Mouse (Mus musculus) thymus, postnatal 14 days (tissue): Measurements from ENCODE around the gene Slc48a1.

ENCODE experiments used
- DNase-seq: peaks from one replicate; pipeline ENCODE4 v3.0.0; 2021

Slc48a1 gene

DNA sequence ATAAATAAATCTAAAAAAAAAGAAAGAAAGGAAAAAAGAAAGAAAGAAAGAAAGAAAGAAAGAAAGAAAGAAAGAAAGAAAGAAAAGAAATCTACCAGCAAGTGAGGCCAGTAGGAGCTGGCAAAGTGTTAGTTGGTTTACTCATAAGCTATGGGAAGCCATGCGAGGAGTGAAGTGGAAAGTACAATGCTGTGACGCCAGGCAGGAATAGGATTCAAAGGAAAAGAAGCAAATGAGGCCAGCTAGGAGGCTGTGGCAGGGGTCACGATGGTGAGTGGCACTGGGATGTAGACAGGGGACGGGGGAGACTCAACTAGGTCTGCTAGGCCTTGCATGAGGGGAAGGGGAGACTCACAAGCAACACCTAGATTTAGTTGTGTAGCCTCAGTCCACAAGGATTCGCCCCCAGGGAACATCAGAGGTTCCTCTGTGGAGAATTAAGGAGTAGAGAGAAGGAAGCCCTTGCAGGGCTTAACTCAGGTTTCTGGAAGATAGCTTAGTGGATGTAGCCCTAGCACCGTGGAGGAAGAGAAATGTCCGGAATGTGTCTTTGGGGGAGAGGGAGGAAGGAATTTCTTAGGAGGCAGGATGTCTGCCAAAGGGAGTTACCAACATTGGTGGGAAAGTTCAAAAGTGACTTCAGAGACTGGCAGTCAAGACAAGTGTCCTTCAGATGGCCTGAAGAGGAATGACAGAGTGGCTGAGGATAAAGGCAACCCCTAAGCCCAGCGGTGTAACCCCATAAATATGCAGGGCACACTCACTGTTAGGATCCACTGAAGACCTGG, at the start of gene Slc48a1:
Slc48a1 (plus strand) TSS at position 210 of the 788 bp plus-strand sequence.
- no peak for DNase-seq

DNA sequence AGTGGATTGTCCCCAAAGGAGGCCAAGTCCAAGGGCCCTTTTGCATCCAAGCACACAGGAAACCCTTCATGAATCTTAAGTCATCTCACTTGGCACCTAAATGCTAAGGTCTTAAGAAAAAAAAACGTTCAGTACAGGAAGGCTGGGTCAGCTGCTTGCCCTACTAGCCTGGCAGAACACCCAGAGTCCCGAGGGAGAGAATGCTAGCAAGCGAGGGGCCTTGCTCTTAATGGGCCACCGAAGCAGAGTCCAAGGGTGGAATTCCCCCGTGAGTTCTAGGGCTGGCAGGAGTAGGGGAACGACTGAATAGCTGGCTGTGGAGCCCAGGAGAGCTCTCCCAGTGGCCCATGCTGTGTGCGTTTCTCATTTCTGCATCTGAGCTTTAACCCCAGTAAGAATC, 49.5 kb upstream of the Slc48a1 start:
- no peak for DNase-seq

DNA sequence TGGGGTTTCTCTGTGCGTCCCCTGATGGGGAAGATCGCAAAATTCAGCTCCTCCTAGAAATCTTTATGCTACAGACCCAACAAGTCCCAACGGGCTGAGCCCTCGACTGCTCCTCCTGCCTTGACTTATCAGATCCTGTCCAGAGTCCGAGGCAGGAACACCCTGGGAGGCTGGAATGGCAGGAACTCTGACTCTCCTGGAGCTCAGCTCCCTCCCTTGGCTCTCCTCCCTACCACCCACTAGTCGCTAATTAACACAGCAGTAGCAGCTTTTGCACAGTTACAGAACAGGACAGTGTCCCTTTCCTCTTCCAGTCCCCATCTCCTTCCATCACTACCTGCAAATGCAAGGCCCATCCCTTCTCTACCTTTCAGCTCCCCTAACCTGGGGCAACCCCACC, 48.0 kb upstream of the Slc48a1 start:
- no peak for DNase-seq

DNA sequence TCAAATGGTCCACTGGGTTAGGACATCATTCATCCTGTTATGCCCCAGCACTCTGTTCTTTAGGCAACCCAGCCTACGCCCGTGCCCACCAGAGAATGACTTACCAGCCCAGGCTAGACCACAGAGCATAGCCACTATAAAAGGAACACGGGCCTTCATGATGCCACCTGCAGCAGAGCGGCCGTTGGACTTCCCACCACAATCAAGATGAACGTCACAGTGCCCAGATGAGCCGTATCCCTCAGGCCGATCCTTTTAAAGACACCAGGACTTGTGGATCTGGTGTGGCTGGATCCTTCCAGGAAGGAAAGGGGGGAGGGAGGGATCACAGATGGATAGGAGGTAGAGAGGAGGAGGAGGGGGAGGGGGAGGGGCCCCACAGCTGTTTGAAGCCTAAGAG, 47.2 kb upstream of the Slc48a1 start, which contains the start of gene Endou:
Endou (minus strand) TSS at position 229 of the 400 bp plus-strand sequence.
- peak; percentile 80 for DNase-seq

DNA sequence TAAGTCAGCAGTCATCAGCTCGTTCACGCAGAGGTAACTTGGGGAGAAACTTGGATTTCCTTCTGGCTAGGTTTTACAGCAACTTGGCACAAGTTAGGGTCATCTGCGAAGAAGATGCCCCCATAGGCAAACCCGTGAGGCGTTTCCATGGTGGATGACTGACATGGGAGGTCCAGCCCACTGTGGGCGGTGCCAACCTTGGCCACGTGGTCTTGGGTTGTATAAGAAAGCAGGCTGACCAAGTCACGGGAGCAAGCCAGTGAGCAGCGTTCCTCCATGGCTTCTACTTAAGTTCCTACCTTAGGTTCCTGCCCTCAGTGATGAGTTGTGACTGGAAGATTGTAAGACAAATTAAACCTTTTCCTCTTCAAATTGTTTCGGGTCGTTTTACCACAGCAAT, 46.3 kb upstream of the Slc48a1 start:
- DNase-seq, result peak; percentile 36

DNA sequence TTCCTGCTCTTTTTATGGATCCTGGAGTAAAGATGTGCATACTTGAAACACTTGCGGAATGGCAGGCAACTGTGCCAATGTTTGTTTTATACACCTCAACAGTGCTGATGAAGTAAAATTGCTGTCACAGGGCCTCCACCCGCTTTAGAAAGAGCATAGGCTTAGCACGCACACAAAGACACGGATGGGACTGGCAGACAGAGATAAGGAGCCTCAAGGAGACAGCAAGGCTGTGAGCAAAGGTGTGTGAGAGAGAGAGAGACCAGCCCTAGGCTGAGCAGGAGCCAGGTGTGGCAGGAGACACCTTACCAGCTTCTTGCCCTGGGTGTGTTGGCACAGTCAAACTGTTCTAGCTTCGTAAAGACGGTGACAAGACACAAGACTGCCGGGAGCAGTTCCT, 39.4 kb upstream of the Slc48a1 start:
- DNase-seq, result no peak

DNA sequence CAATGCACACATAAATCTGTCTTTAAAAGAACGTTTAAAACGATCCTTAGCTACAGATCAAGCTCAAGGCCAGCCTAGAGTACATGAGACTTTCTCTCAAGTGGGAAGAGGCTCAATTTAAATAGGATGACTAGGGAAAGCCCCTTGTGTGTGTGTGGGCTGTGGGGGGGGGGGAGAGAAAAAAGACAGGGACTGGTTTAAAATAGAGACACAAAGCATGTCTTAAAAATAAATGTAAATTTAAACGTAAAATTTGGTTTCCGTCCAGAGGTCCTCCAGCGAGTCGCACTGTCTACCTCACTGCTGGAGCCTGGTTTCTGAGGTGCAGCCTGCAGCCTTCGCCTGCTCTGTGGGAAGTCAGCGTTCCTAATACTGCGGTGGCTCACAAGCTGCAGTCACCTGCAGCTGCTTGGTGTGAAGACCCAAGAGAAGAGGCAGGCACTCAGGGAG, 38.0 kb upstream of the Slc48a1 start:
- peak; percentile 37 for DNase-seq

DNA sequence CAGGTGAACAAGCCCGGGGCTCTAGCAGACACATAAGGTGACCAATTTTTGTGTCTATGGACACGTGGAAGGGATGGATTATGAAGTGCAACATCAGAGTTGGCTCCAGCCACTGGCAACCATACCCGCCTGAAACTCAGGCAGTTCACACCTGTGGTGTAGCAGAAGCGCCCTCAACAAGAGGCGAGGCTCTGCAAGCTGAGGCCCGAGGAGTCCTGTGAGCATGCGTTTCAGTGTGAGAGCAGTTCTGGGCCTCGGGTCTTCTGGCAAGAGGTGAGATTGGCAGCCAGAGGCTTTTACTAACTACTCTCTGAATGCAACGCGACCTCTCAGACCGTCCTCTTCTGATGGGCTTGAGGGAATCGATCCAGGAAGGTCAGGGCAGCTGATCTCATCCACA, 36.7 kb upstream of the Slc48a1 start:
- DNase-seq, result peak; percentile 58

DNA sequence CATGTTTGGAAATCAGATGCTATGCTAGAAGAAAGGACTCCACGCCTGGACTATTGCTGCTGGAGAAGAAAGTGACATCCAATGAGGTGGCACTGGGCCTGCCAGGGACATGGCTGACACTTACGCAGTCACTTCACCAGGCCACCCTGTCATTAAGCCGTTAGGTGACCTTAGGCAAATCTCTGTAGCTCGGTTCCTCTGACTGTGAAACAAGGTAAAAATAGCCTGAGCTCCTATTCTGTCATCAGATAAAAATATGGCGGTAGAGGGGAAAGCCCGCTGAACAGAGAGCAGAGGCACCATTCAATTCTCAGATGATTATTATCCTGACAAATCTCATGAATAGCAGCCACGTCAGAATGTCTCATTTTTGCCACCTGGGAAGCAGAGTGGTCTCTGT, 36.2 kb upstream of the Slc48a1 start:
- DNase-seq, result no peak

DNA sequence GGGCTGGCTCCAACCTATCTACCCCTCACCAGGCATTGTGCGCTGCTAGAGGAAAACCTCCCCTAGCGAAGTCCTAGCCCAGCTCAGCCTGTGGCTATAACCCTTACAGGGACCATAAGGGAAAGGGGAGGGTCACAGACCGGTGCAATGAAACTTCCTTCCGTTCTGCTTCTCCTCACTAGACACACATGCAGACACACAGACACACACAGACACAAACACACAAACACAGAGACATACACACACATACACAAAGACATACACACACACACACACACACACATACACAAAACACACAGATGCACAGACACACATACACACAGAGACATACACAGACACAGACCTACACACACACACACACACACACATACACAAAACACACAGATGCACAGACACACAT, 35.7 kb upstream of the Slc48a1 start:
- DNase-seq, result peak; percentile 41

DNA sequence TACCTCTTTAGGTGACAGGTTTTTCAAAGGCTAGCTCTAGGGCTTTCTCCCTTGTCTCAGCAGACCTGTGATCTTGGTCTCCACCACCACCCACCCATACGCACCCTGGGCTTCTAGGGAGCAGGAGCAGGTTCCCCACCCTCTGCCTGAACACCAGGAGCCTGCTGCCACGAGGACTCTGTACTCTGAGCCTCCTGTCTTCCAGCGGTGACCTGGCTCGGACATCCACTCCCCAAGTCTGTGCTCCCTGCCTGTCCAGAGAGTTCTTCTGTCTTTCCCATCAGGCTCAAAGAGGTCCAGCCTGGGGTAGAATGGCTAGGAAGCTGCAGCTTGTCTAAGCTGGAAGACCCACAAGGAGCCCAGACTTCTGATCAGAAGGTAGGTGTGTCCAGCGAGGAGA, 35.1 kb upstream of the Slc48a1 start:
- peak; percentile 38 for DNase-seq

DNA sequence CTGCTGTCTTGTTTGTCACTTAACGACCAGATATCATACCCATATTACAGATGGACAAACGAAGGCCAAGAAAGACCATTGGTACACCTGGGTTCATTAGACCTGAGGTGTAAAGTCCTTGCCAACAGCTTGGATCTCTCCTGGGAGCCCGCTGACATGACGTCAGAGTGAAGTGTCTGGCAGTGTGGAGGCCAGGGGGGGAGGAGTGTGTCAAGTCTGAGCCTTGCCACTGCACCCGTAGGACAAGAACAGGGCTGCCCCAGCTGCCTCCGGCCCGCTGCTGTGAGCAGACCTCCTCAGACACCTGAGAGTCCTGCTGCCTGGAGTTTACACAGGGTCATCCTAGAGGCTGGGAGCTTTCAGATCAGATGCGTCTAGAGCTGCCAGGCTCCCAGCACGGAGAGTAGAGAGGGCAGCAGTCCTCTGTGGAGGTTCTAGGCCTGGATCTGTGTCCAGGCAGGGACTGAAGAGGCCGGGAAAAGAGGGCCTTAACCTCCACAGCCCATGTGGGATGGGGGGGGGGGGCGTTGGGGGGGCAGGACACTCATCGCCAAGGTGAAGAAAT, 34.3 kb upstream of the Slc48a1 start:
- DNase-seq, result peak; percentile 32

DNA sequence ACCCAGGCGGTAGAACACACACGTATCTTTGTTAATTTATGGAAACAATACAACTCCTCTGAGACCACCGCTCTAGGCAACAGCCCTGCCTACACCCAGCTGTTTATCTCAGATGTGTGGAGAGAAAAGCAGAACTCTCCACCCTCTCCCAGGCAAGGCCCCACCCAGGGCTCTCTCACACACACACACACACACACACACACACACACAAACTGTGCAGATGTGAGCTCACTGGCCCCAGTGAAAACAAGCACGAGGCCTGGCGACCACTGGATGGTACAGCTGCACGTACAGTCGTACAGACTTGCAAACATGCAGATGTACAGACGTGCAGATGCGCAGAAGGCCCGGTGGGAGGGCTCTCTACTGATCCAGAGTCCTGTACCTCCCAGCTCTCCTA, 33.4 kb upstream of the Slc48a1 start:
- DNase-seq, result peak; percentile 76

DNA sequence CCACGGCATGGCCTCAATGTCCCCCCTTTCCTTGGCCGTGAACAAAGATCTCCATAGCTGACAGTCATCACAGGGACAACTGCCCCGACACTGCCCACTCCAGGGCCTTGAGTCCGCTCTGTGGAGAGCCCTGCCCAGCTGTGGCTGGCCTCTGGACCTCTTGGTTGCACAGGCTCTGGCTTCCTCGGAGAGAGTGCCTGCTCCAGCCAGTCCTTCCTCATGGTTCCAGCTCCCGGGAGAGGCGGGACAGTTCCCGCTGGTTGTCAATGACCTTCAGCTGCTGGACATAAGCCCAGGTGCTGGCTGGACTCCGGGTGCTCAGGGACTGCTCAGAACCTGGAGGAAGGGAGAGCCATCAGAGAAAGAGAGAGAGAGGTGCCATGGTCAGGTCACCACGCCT, 33.0 kb upstream of the Slc48a1 start:
- peak; percentile 28 for DNase-seq

DNA sequence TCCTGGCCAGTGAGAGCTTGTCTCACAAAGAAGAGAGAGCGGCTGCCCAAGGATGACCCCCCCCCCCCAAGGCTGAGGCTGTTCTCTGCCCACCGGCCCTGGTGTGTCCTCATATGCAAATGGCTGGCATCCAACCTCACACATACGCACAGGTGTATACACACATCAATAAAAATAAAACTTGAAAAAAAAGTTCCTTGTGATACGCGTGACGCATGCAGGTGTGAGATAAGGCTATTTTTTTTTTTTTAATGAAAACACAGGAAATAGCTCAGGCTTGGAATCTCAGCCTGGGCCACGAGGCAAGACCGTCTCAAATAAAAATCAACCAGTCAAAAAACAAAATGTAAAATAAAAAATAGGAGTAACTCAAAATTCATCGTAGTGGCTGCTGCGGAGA, 32.0 kb upstream of the Slc48a1 start:
- DNase-seq, result no peak

DNA sequence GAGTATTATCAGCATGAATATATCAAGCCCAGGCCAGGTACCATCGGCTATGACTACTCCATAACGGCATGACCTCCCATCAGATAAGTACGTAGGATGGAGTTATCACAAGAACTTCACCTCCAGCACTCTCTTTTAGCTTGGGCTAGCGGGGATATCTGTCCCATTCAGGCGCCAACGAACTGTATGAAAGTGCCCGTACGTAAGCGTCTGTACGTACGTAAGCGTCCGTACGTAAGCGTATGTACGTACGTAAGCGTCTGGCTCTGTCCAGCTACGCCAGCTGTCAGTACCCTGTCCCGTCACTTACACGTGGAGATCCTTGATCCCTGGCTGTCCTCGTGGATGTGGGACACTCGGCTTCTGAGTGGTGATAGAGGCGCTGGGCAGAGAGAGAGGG, 31.6 kb upstream of the Slc48a1 start:
- DNase-seq, result no peak

DNA sequence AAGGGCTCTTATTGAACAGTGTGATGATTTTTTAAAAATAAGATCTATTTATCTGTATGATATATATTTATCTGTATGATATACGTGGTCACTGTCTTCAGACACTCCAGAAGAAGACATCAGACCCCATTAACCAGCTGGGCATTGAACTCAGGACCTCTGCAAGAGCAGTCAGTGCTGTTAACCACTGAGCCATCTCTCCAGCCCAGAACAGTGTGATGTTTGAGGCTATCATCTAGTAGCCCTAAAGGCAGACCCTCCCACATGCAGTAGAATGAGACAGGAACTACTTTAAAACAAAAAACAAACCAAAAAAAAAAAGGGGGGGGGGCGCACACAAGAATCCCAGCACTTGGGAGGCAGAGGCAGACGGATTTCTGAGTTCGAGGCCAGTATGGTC, 30.8 kb upstream of the Slc48a1 start:
- DNase-seq, result no peak

DNA sequence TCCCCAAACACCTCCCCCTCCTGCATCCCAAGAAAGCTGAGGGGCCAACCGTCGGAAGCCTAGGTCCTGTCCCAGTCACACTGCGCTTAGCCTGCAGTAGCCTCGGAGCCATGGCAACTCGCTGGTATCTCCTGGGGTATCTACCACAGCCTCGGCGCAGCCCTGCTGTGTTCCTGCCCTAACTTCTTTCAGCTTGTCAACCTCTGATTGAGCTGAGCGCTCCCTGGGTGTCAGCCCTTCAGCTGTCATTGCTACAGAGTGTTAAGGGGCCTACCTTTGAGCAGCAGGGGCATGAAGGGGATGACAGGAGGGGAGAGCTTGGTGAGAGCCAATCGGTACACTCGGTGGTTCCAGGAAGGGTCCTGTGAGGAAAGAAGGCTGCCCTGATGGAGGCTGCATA, 30.0 kb upstream of the Slc48a1 start:
- DNase-seq, result peak; percentile 85

DNA sequence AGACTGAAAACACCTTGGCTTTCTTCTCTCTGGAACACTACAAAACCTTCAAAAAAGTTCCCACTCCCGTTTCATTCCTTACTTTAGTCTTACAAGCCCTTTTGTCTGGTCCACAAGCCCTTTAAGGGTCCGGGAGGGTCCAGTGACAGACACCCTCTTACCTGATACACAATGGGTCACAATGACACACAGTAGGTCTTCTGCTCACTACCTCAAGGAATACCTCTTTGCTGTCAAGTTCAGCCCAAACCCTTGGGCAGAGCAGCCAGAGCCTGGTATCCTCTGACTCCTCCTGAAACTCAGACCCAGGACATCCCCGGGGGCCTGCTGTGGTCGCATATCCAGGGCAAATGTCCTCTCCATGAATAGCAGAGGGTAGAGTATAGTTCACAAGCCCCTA, 29.4 kb upstream of the Slc48a1 start:
- peak; percentile 23 for DNase-seq

DNA sequence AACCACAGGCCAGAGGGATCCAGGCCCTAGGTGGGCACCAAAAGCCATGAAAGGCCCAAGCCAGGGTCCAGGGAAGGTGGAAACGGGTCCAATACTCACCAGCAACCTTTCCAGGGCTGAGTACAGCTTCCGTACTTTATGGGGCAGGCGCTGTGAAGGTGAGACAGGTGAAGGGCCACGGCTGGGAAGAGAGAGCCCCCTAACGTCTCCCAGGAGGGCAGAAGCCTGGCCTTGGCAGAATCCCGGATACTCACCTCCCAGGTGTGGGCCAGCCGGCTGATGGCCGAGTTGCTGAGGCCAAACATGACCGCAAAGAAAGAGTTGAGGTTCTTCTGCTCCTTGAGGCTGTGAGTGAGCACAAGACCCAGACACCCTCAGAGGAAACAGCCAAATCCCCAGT, 28.9 kb upstream of the Slc48a1 start:
- no peak for DNase-seq

DNA sequence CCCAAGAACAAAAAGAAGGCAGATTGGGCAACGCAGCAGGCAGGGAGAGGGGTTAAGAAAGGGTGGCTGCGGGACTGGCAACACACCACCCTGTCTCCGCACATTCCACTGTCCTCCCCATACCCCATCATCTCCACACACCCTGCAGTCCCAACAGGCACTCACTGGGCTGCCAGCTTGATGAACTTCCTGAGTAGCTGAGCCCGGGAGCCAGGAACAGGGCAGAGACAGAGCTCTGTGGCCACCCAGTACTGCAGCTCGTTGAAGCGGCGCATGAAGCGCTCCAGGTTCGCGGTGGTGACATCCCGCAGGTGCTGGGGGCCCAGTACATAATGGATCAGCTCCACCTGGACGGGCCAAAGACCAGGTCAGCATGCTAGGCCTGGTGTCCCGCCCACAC, 28.5 kb upstream of the Slc48a1 start:
- DNase-seq, result peak; percentile 67

DNA sequence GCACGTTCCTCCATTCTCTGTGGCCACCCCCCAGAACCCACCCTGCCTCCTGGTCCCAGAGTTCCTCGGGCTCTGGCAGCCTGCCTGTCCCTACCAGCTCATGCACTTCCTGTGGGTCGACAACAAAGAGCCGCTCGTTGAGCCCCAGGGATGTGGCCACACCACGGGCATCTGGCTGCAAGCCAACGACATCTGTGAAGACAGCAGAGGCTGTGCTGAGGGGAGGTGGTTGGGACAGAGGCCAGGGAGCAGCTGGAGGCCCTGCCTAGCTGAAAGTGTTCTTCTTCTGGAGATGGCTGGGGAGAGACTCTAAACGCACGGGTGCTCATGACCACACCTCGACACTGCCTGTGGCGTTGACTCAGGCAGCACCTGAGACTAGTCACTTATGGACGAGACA, 27.6 kb upstream of the Slc48a1 start:
- DNase-seq, result peak; percentile 80

DNA sequence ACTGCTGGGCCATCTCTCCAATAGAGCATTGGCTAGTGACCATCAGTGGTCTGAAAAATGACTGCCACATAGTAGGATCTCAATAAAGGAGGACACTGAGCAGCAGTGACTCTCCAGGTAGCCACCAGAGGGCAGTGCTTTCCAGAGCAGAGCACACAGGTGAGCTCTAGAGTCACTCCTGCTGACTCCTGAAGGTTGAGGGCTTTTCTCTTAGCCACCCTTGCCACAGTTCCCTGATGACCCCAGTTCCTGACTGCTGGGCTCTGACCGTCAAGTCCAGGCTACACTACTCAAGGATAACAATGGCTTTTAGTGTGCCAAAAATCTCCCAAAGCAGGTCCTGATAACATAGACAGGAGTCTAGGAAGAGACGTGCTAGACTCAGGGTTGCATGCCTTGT, 26.6 kb upstream of the Slc48a1 start:
- DNase-seq, result peak; percentile 76

DNA sequence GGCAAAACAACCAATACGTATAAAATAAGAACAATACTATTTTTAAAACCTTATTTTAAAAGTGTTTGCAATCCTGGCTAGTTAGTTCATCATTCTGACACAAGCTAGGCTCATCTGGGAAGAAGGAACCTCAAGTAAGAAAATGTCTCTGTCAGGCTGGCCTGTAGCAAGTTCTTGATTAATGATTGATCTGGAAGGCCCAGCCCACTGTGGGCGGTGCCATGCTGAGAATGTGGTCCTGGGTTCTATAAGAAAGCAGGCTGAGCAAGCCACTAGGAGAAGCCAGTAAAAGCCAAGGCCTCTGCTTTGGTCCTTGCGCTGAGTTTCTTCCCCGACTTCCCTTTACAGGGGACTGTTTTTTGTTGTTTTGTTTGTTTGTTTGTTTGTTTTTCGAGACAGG, 25.8 kb upstream of the Slc48a1 start:
- no peak for DNase-seq

DNA sequence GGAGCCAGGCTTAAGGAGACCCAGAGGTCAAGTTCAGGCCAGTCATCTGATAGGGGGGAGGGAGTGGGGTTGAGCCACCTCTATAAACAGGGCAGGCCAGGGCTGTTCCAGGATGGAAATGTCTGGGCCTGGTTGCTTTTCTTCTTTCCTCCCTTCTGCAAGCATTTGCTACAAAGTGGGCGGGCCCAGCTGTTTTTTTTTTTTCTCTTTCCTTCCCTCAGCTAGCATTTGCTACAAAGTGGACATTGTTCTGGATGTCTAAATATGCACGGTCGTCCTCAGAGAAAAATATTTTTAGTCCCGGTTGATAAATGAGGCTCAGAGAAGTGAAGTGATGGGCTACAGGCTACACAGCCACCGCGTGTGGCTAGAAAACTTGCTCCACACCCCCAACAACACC, 23.8 kb upstream of the Slc48a1 start:
- no peak for DNase-seq
